In genomic region chr14:16249171-16249874, GRCm38 (mm10) we compare ENCODE assay signal across 7 mouse cellular contexts. TPM values are rescaled to one million over a fixed set of nuclear protein-coding genes. Genes with fewer than 3 reads are reported as not detected.
DNase-seq lines count a peak whose midpoint lies in the region; ATAC-seq lines count a peak whose summit lies in the region.

TSS of gene Ngly1 (plus strand) at chr14:16249280.
TSS of gene Oxsm (minus strand) at chr14:16249808.

- H3K9ac ChIP-seq in embryonic facial prominence, embryonic 12.5 days: peak within 1 kb of the TSS; percentile 94
- H3K9ac ChIP-seq in limb, embryonic 12.5 days (replicated peaks): peak within 1 kb of the TSS; percentile 89
- H3K9ac ChIP-seq in midbrain, embryonic 14.5 days (replicated peaks; ENCODE audit: low read length): peak within 1 kb of the TSS; percentile 90

- 2% methylated on average over 61 of the region's 65 CpGs for WGBS in embryonic facial prominence, embryonic 12.5 days
- WGBS in limb, embryonic 12.5 days: under 1% methylated on average over 58 of the region's 65 CpGs
- under 1% methylated on average over 63 of the region's 65 CpGs for WGBS in midbrain, embryonic 14.5 days

- peak; percentile 95 for DNase-seq in adrenal gland, postnatal 14 days
- peak; percentile 99 for DNase-seq in heart, adult 11 months
- peak; percentile 90 for DNase-seq in kidney, adult 18-20 months
- DNase-seq in midbrain, embryonic 14.5 days: peak; percentile 92
- DNase-seq in spleen, adult 12 weeks (ENCODE audit: low spot score): peak; percentile 82

- H3K36me3 ChIP-seq in embryonic facial prominence, embryonic 12.5 days: no peaks in the 10 kb centered on the region
- H3K36me3 ChIP-seq in limb, embryonic 12.5 days: peaks cover under 1% of the 10 kb centered on the region; the same call in 1 of the 2 replicates
- H3K36me3 ChIP-seq in midbrain, embryonic 14.5 days (ENCODE audit: control insufficient read depth, insufficient read depth, low read length): no peaks in the 10 kb centered on the region

- peak within 1 kb of the TSS; percentile 79 for H3K4me3 ChIP-seq in embryonic facial prominence, embryonic 12.5 days
- H3K4me3 ChIP-seq in limb, embryonic 12.5 days (replicated peaks): peak within 1 kb of the TSS; percentile 72
- peak within 1 kb of the TSS; percentile 79 for H3K4me3 ChIP-seq in midbrain, embryonic 14.5 days (replicated peaks; ENCODE audit: low read depth, low read length)

- ATAC-seq in embryonic facial prominence, embryonic 12.5 days (ENCODE audit: insufficient number of reproducible peaks, insufficient read depth, low FRiP score, low TSS enrichment): peak; percentile 98
- peak; percentile 99 for ATAC-seq in limb, embryonic 12.5 days (ENCODE audit: insufficient number of reproducible peaks, insufficient read depth, low FRiP score, low TSS enrichment, low read depth)
- peak; percentile 98 for ATAC-seq in midbrain, embryonic 14.5 days (ENCODE audit: low FRiP score, low TSS enrichment)

- H3K27me3 ChIP-seq in embryonic facial prominence, embryonic 12.5 days: no peaks in the 10 kb centered on the region
- no peaks in the 10 kb centered on the region for H3K27me3 ChIP-seq in limb, embryonic 12.5 days
- H3K27me3 ChIP-seq in midbrain, embryonic 14.5 days (ENCODE audit: control insufficient read depth, insufficient read depth, low read length): no peaks in the 10 kb centered on the region

- H3K4me2 ChIP-seq in embryonic facial prominence, embryonic 12.5 days (replicated peaks): peak within 1 kb of the TSS; percentile 70
- peak within 1 kb of the TSS; percentile 77 for H3K4me2 ChIP-seq in limb, embryonic 12.5 days
- H3K4me2 ChIP-seq in midbrain, embryonic 14.5 days (ENCODE audit: low read length): peak within 1 kb of the TSS; percentile 93

- no peaks in the 10 kb centered on the region for H3K9me3 ChIP-seq in embryonic facial prominence, embryonic 12.5 days
- H3K9me3 ChIP-seq in limb, embryonic 12.5 days: no peaks in the 10 kb centered on the region
- no peaks in the 10 kb centered on the region for H3K9me3 ChIP-seq in midbrain, embryonic 14.5 days (ENCODE audit: control insufficient read depth, low read length)

- peaks cover 3% of the 10 kb centered on the region; the same call in 1 of the 2 replicates for H3K4me1 ChIP-seq in embryonic facial prominence, embryonic 12.5 days
- H3K4me1 ChIP-seq in limb, embryonic 12.5 days (replicated peaks): peaks cover 6% of the 10 kb centered on the region
- peaks cover 9% of the 10 kb centered on the region for H3K4me1 ChIP-seq in midbrain, embryonic 14.5 days (ENCODE audit: control insufficient read depth, insufficient read depth, low read length)

- peak within 1 kb of the TSS; percentile 79 for H3K27ac ChIP-seq in embryonic facial prominence, embryonic 12.5 days
- H3K27ac ChIP-seq in limb, embryonic 12.5 days: peak within 1 kb of the TSS; percentile 81
- H3K27ac ChIP-seq in midbrain, embryonic 14.5 days (replicated peaks; ENCODE audit: low read depth, low read length): peak within 1 kb of the TSS; percentile 85

RNA-seq across cellular contexts. Expression of gene Ngly1, which starts in this region (rescaled TPM):
- 54.6 and 56.0 TPM in 2 replicates for total RNA-seq in adrenal gland, postnatal 14 days (2021)
- 34.5 and 36.2 TPM in 2 replicates for polyA plus RNA-seq in embryonic facial prominence, embryonic 12.5 days (2016; fragmentation: Nextera tagmentation; extraction: Ambion mirVana)
- 33.8 and 36.0 TPM in 2 replicates for polyA plus RNA-seq in limb, embryonic 12.5 days (2016; fragmentation: Nextera tagmentation; extraction: Ambion mirVana)
- polyA plus RNA-seq in midbrain, embryonic 14.5 days (2014; fragmentation: Nextera tagmentation; extraction: Ambion mirVana): 22.8 and 28.8 TPM in 2 replicates

RNA-seq across cellular contexts. Expression of gene Oxsm, which starts in this region (rescaled TPM):
- total RNA-seq in adrenal gland, postnatal 14 days (2021): 19.2 and 20.9 TPM in 2 replicates
- 1.5 and 1.6 TPM in 2 replicates for polyA plus RNA-seq in embryonic facial prominence, embryonic 12.5 days (2016; fragmentation: Nextera tagmentation; extraction: Ambion mirVana)
- 1.4 and 1.8 TPM in 2 replicates for polyA plus RNA-seq in limb, embryonic 12.5 days (2016; fragmentation: Nextera tagmentation; extraction: Ambion mirVana)
- polyA plus RNA-seq in midbrain, embryonic 14.5 days (2014; fragmentation: Nextera tagmentation; extraction: Ambion mirVana): 1.3 TPM in 2 replicates

Comparison
In these comparisons a context has a peak if more than half of its experiments do, and no peak if none do; other contexts are left out.
1. Peak in every context shown above with its lines: DNase-seq, ATAC-seq, H3K4me3 ChIP-seq and H3K27ac ChIP-seq.